Mouse (Mus musculus) ES-Bruce4 (cell line): ENCODE measurements around the gene Clybl. TPM values are rescaled to one million over a fixed set of nuclear protein-coding genes. Genes with fewer than 3 reads are reported as not detected.
A peak's percentile ranks its signal among the peaks of the same experiment; 100 is the strongest.

Experiments used
- H3K27ac ChIP-seq: 2 replicates; pipeline ENCODE4 v1.5.1; 2012; ENCODE audit warnings: low read length, inconsistent platforms; ENCODE audit not compliant: insufficient read depth
- H3K27me3 ChIP-seq: 2 replicates; pipeline ENCODE4 v1.6.1; 2012; ENCODE audit warnings: mild to moderate bottlenecking, low read length, inconsistent platforms; ENCODE audit not compliant: control insufficient read depth, poor library complexity, insufficient read depth, severe bottlenecking
- H3K36me3 ChIP-seq: 2 replicates; pipeline ENCODE4 v1.6.1; 2012; ENCODE audit warnings: inconsistent platforms, mild to moderate bottlenecking, low read length, moderate library complexity; ENCODE audit not compliant: control insufficient read depth, poor library complexity, insufficient read depth, severe bottlenecking
- H3K4me1 ChIP-seq: one replicate; pipeline ENCODE4 v1.8.1; 2011; ENCODE audit warnings: low read length; ENCODE audit not compliant: control insufficient read depth, insufficient read depth
- H3K4me3 ChIP-seq: 2 replicates; pipeline ENCODE4 v1.5.1; 2011; ENCODE audit warnings: low read depth, mild to moderate bottlenecking, low read length
- H3K9ac ChIP-seq: 2 replicates; pipeline ENCODE4 v1.6.1; 2012; ENCODE audit warnings: low read depth, mild to moderate bottlenecking, inconsistent platforms; ENCODE audit not compliant: poor library complexity, severe bottlenecking
- H3K9me3 ChIP-seq: replicated peaks from 2 replicates; pipeline ENCODE4 v1.6.1; 2012; ENCODE audit warnings: mild to moderate bottlenecking, low read length, inconsistent platforms; ENCODE audit not compliant: control insufficient read depth, poor library complexity, insufficient read depth, severe bottlenecking
- CTCF ChIP-seq: IDR thresholded peaks from one replicate; pipeline ENCODE4 v1.8.1; 2011; ENCODE audit warnings: low read depth, low read length
- EP300 ChIP-seq: IDR thresholded peaks from 2 replicates; pipeline ENCODE4 v1.6.1; 2011; ENCODE audit warnings: low read depth, low read length; ENCODE audit not compliant: insufficient read depth
- POLR2A ChIP-seq: IDR thresholded peaks from one replicate; pipeline ENCODE4 v1.8.1; 2011; ENCODE audit warnings: low read length; ENCODE audit not compliant: insufficient read depth
- polyA plus RNA-seq: library from polyadenylated mRNA; stranded (reverse); fragments of >200 nt; gene quantifications from 2 replicates; pipeline ENCODE4 v1.2.4, GENCODE M21; 2011; ENCODE audit warnings: low read depth; ENCODE audit not compliant: missing spikeins, insufficient read depth, insufficient read length

The Clybl gene
- polyA plus RNA-seq, 1 experiment, result 36.7 TPM

DNA sequence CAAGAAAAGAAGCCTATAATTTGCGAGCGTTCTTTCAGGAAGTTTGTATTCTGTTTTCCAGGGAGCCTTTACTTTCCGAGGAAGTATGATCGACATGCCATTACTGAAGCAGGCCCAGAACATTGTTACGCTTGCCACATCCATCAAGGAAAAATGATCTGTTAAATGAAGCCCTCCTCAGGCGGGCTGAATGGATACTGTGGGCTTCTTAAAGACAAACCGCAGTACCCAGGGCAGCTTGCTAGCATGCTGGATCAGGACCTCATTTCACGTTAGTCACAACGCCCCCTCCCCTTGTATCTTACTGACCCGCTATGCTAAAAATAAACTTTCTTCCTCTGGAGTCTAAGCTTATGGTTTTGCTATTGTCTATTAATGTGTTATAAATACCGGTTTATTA lies 220.4 kb downstream of the Clybl start:
- H3K4me1 ChIP-seq, result peaks cover 9% of the 10 kb centered on the region
- no peak overlapping the region for H3K27ac ChIP-seq
- no peaks in the 10 kb centered on the region for H3K36me3 ChIP-seq
- TF ChIP-seq EP300, result no peak
- TF ChIP-seq POLR2A, result no peak
- no peak for TF ChIP-seq CTCF
- H3K9me3 ChIP-seq, result no peaks in the 10 kb centered on the region
- H3K4me3 ChIP-seq, result no peak overlapping the region
- no peak overlapping the region for H3K9ac ChIP-seq
- H3K27me3 ChIP-seq, result no peaks in the 10 kb centered on the region

DNA sequence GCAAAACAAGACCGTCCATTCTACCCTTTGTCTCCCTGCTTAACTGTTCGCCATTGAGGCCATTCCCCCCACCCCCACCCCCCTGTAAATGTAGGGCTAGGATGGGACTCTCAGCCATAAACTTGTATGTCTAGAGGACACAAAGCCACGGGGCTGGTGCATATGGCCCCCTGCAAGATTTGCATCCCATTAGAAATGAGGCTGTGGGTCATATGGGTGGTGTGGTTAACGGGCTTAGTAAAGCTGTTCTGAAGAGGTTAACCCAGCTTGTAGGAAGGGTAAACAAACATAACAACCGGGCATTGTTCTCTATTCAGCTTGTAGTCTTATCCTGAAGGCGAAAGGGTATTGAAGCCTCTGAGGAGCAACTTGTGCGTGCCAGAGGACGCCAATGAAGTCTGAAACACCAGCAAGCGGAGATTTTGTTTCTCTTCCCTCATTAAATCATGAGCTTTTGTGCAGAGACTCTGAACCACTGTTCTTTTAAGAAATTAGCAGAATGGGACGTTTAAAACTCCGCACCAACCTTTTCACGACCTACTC lies 221.3 kb downstream of the Clybl start:
- Histone ChIP-seq H3K9ac (no peak overlapping the region), H3K9me3 (no peaks in the 10 kb centered on the region), H3K4me1 (peaks cover 9% of the 10 kb centered on the region), H3K27ac (no peak overlapping the region), H3K4me3 (no peak overlapping the region), H3K36me3 (no peaks in the 10 kb centered on the region), H3K27me3 (no peaks in the 10 kb centered on the region)
- TF ChIP-seq CTCF (no peak), POLR2A (no peak), EP300 (no peak)

DNA sequence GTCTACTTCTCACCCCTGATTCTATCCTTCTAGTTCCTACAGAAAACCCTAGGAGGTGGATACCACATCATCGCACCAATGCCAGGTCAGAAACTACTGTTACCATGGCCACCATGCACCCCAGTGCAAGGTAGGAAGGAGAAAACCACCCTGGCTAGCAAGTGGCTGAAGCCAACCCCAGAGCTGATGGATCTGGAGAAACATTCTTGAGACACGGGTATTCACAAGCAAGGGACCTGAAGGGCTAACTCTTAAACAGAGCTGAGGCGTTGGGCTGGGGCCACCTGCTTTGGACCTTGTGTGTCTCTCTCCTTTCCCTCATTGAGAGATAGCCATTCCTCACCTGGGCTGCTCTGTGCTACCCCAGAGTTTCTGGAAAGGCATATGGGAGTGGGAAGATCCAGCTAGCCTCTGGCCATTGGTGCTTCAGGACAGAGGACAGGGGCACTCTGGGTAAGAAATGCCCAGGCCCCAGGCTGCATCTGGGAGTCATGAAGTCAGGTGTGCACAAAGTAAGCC lies 222.0 kb downstream of the Clybl start:
- peaks cover 9% of the 10 kb centered on the region for H3K4me1 ChIP-seq

DNA sequence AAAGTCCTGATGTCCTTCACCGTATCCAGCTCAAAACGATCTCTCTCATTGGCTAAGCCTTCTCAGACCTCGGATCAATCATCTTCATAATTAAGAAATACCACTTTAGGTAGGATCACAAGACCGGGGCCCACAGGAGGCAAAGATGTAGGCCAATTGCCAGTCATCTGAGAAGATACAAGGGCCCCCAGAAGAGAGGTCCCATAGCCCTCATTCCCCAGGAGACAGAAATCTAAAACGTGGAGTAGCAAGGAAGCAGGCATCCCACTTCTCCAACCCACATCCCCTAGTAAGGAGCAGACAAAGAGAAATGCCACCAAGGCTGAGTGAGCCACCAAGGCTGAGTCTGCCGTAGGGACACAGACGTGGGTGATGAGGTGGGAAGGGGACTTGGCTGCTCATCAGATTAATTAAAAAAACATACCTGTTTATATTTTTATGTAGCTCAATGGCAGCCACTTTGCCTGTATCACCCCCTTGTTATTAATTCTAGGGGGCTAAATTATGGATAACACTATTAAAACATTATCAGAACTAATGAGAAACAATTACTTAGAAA lies 223.2 kb downstream of the Clybl start:
- H3K27me3 ChIP-seq, result no peaks in the 10 kb centered on the region
- peaks cover 9% of the 10 kb centered on the region for H3K4me1 ChIP-seq
- no peak overlapping the region for H3K27ac ChIP-seq
- H3K9ac ChIP-seq, result no peak overlapping the region
- no peak overlapping the region for H3K4me3 ChIP-seq
- TF ChIP-seq EP300 (no peak), POLR2A (no peak), CTCF (no peak)
- H3K9me3 ChIP-seq, result no peaks in the 10 kb centered on the region
- H3K36me3 ChIP-seq, result no peaks in the 10 kb centered on the region

More for the DNA sequence above, 222.0 kb downstream of the Clybl start:
- Histone ChIP-seq H3K27ac (no peak overlapping the region), H3K36me3 (no peaks in the 10 kb centered on the region), H3K9me3 (no peaks in the 10 kb centered on the region), H3K9ac (no peak overlapping the region), H3K4me3 (no peak overlapping the region), H3K27me3 (no peaks in the 10 kb centered on the region)
- TF ChIP-seq CTCF (no peak), EP300 (no peak), POLR2A (no peak)

DNA sequence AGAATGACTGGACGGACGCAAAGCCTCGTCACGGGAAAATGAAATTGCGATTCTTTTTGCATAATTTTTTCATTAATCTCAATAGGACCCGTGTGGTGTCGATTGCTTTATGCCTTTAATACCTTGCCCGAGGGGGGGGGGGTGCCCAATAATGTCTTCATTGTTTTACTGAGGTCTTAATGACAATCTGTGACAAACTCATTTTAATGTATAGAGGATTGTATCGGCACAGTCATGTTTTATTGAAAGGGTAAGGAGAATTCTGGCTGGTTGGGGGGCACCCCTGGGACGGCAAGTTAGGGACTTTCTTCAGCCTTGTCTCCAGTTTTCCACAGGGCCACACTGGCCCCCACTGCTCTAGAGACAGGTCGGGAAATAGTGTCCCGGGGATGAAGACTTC lies 223.7 kb downstream of the Clybl start:
- Histone ChIP-seq H3K27me3 (no peaks in the 10 kb centered on the region), H3K36me3 (no peaks in the 10 kb centered on the region), H3K27ac (no peak overlapping the region), H3K4me3 (no peak overlapping the region), H3K4me1 (peaks cover 9% of the 10 kb centered on the region), H3K9me3 (no peaks in the 10 kb centered on the region), H3K9ac (no peak overlapping the region)
- no peak for TF ChIP-seq POLR2A
- TF ChIP-seq EP300, result no peak
- TF ChIP-seq CTCF, result no peak

DNA sequence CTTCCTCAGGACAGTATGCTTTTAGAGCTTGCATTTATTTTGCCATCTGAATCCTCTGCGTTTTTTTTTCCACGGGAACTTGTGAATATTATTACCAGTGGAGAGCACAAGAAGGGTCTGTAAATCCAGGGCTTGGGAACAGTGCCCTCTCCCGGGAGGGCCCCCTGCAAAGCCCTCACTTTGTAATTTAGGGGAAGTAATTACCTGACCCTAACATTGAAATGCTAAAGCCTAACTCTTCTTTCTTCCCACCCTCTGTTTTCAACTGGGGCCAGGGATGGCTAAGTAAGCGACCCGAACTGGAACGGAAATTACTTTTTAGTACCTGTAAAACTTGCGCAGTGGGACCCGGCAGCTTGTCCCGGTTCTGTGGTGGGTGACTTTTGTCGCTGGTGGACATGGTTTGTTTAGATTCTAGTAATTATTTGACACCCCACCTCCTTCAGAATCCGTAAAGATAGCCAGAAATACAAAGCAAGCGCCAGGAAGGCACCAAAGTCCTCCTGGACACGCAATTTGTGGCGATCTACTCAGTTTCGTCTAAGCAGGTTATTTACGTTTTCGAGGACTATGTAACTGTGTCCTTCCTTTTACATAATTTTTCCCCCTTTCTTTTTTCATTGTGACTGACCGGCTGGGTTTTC lies 224.5 kb downstream of the Clybl start:
- H3K4me3 ChIP-seq, result peak overlapping the region; percentile 57
- H3K27ac ChIP-seq, result no peak overlapping the region
- no peaks in the 10 kb centered on the region for H3K27me3 ChIP-seq
- TF ChIP-seq CTCF, result peak; percentile 10
- TF ChIP-seq EP300, result no peak
- no peak for TF ChIP-seq POLR2A
- H3K4me1 ChIP-seq, result peaks cover 6% of the 10 kb centered on the region
- H3K9ac ChIP-seq, result peak overlapping the region; percentile 60
- no peaks in the 10 kb centered on the region for H3K9me3 ChIP-seq
- no peaks in the 10 kb centered on the region for H3K36me3 ChIP-seq
